Mouse (Mus musculus) MEL (cell line): ENCODE data around the gene Tubd1. TPM values are rescaled to one million over a fixed set of nuclear protein-coding genes. Genes with fewer than 3 reads are reported as not detected.

Experiments used
- DNase-seq: peaks from one replicate; pipeline ENCODE4 v3.0.0; 2011; ENCODE audit warnings: low read depth, low spot score
- H3K27ac ChIP-seq: 2 replicates; pipeline ENCODE4 v1.5.1; 2012; ENCODE audit warnings: low read depth, mild to moderate bottlenecking, control low read depth, low read length, moderate library complexity; ENCODE audit not compliant: control insufficient read depth
- H3K27me3 ChIP-seq, 2 experiments: fragments of 150-350 bp in 1 of 2; sonication (generic) in 1 of 2; 2 replicates each; pipeline ENCODE4 v1.6.1; 2012; ENCODE audit warnings: low read length in 2 of 2, mild to moderate bottlenecking in 2 of 2, improper control_type of control experiment in 1 of 2, moderate library complexity in 1 of 2; ENCODE audit not compliant: insufficient read depth in 2 of 2, control insufficient read depth in 1 of 2
- H3K36me3 ChIP-seq, 2 experiments: 2 replicates each; pipeline ENCODE4 v1.6.1; 2012 to 2014; ENCODE audit warnings: low read length in 2 of 2, improper control_type of control experiment in 1 of 2, inconsistent platforms in 1 of 2, mild to moderate bottlenecking in 1 of 2; ENCODE audit not compliant: insufficient read depth in 2 of 2, control insufficient read depth in 1 of 2
- H3K4me1 ChIP-seq, 2 experiments: fragments of 150-350 bp in 1 of 2; sonication (generic) in 1 of 2; 2 replicates each; pipeline ENCODE4 v1.6.1; 2012; ENCODE audit warnings: low read length in 2 of 2, improper control_type of control experiment in 1 of 2, mild to moderate bottlenecking in 1 of 2; ENCODE audit not compliant: insufficient read depth in 2 of 2, control insufficient read depth in 1 of 2
- H3K4me3 ChIP-seq, 2 experiments: fragments of 150-350 bp in 1 of 2; sonication (generic) in 1 of 2; 2 replicates each; pipeline ENCODE4 v1.5.1; 2012; ENCODE audit warnings: low read depth in 2 of 2, low read length in 2 of 2, mild to moderate bottlenecking in 2 of 2, moderate library complexity in 2 of 2, control low read depth in 1 of 2, improper control_type of control experiment in 1 of 2; ENCODE audit not compliant: control insufficient read depth in 1 of 2, insufficient read depth in 1 of 2
- H3K79me2 ChIP-seq: 2 replicates; pipeline ENCODE4 v1.6.1; 2012; ENCODE audit warnings: mild to moderate bottlenecking, low read length, moderate library complexity; ENCODE audit not compliant: control insufficient read depth, poor library complexity, insufficient read depth
- H3K9ac ChIP-seq: 2 replicates; pipeline ENCODE4 v1.6.1; 2012; ENCODE audit warnings: low read depth, mild to moderate bottlenecking, control low read depth, low read length, moderate library complexity; ENCODE audit not compliant: control insufficient read depth, poor library complexity, severe bottlenecking
- H3K9me3 ChIP-seq: fragments of 150-350 bp; sonication (generic); replicated peaks from 2 replicates; pipeline ENCODE4 v1.6.1; 2012; ENCODE audit warnings: mild to moderate bottlenecking, low read length, improper control_type of control experiment, moderate library complexity; ENCODE audit not compliant: insufficient read depth
- CHD2 ChIP-seq: IDR thresholded peaks from 2 replicates; pipeline ENCODE4 v1.6.1; 2011; ENCODE audit warnings: low read length, improper control_type of control experiment
- CTCF ChIP-seq, 3 experiments: IDR thresholded peaks in 2 of 3; conservative IDR thresholded peaks in 1 of 3; 2 replicates each; pipeline ENCODE4 v1.5.1; 2011 to 2012; ENCODE audit warnings: low read length in 3 of 3, low read depth in 2 of 3, mild to moderate bottlenecking in 2 of 3, improper control_type of control experiment in 1 of 3, inconsistent platforms in 1 of 3, mixed read lengths in 1 of 3, moderate library complexity in 1 of 3; ENCODE audit not compliant: control insufficient read depth in 1 of 3, insufficient read depth in 1 of 3, poor library complexity in 1 of 3, severe bottlenecking in 1 of 3
- E2F4 ChIP-seq: IDR thresholded peaks from 2 replicates; pipeline ENCODE4 v1.6.1; 2011; ENCODE audit warnings: low read depth, low read length, improper control_type of control experiment, borderline replicate concordance
- ELF1 ChIP-seq: IDR thresholded peaks from 2 replicates; pipeline ENCODE4 v1.6.1; 2014; ENCODE audit warnings: low read depth, mild to moderate bottlenecking, inconsistent platforms, low read length, improper control_type of control experiment, moderate library complexity
- EP300 ChIP-seq, 2 experiments: IDR thresholded peaks; 2 replicates each; pipeline ENCODE4 v1.6.1; 2011; ENCODE audit warnings: improper control_type of control experiment in 2 of 2, low read length in 2 of 2, low read depth in 1 of 2, mild to moderate bottlenecking in 1 of 2
- GATA1 ChIP-seq: IDR thresholded peaks from 2 replicates; pipeline ENCODE4 v1.6.1; 2011; ENCODE audit warnings: low read depth, low read length, improper control_type of control experiment
- HCFC1 ChIP-seq: IDR thresholded peaks from 2 replicates; pipeline ENCODE4 v1.6.1; 2012; ENCODE audit warnings: low read depth, mild to moderate bottlenecking, inconsistent platforms, low read length, improper control_type of control experiment, moderate library complexity
- JUND ChIP-seq: IDR thresholded peaks from 2 replicates; pipeline ENCODE4 v1.6.1; 2011; ENCODE audit warnings: low read depth, mild to moderate bottlenecking, improper control_type of control experiment, low read length
- MXI1 ChIP-seq: IDR thresholded peaks from 2 replicates; pipeline ENCODE4 v1.6.1; 2011; ENCODE audit warnings: mild to moderate bottlenecking, low read depth, low read length, improper control_type of control experiment
- NELFE ChIP-seq: IDR thresholded peaks from 2 replicates; pipeline ENCODE4 v1.6.1; 2011; ENCODE audit warnings: low read depth, low read length, improper control_type of control experiment
- NRF1 ChIP-seq: IDR thresholded peaks from 2 replicates; pipeline ENCODE4 v1.6.1; 2014; ENCODE audit warnings: low read depth, mild to moderate bottlenecking, inconsistent platforms, low read length, improper control_type of control experiment, moderate library complexity; ENCODE audit not compliant: poor library complexity, insufficient read depth, severe bottlenecking
- POLR2AphosphoS5 ChIP-seq: IDR thresholded peaks from 2 replicates; pipeline ENCODE4 v1.6.1; 2012; ENCODE audit warnings: low read depth, borderline replicate concordance, mild to moderate bottlenecking, inconsistent platforms, low read length, moderate library complexity, mixed read lengths
- RAD21 ChIP-seq: IDR thresholded peaks from 2 replicates; pipeline ENCODE4 v1.6.1; 2011; ENCODE audit warnings: mild to moderate bottlenecking, low read depth, low read length, improper control_type of control experiment
- RCOR1 ChIP-seq: IDR thresholded peaks from 2 replicates; pipeline ENCODE4 v1.6.1; 2012; ENCODE audit warnings: low read depth, mild to moderate bottlenecking, inconsistent platforms, low read length, improper control_type of control experiment
- SIN3A ChIP-seq: IDR thresholded peaks from 2 replicates; pipeline ENCODE4 v1.6.1; 2012; ENCODE audit warnings: low read length, improper control_type of control experiment, inconsistent platforms
- SMC3 ChIP-seq: IDR thresholded peaks from 2 replicates; pipeline ENCODE4 v1.6.1; 2011; ENCODE audit warnings: low read depth, low read length, improper control_type of control experiment
- TBP ChIP-seq: IDR thresholded peaks from 2 replicates; pipeline ENCODE4 v1.8.0; 2011; ENCODE audit warnings: low read depth, low read length, improper control_type of control experiment
- TCF12 ChIP-seq: IDR thresholded peaks from 2 replicates; pipeline ENCODE4 v1.6.1; 2014; ENCODE audit warnings: low read depth, mild to moderate bottlenecking, inconsistent platforms, low read length, improper control_type of control experiment, moderate library complexity
- USF1 ChIP-seq: IDR thresholded peaks from 2 replicates; pipeline ENCODE4 v1.6.1; 2014; ENCODE audit warnings: low read depth, mild to moderate bottlenecking, inconsistent platforms, low read length, improper control_type of control experiment, moderate library complexity
- ZC3H11A ChIP-seq: IDR thresholded peaks from 2 replicates; pipeline ENCODE4 v1.6.1; 2012; ENCODE audit warnings: low read depth, mild to moderate bottlenecking, inconsistent platforms, low read length, improper control_type of control experiment
- ZKSCAN1 ChIP-seq: IDR thresholded peaks from 2 replicates; pipeline ENCODE4 v1.6.1; 2012; ENCODE audit warnings: low read depth, mild to moderate bottlenecking, inconsistent platforms, low read length, improper control_type of control experiment, moderate library complexity
- polyA plus RNA-seq, 2 experiments: library from polyadenylated mRNA; stranded (reverse) in 1 of 2; unstranded in 1 of 2; fragments of >175 nt in 1 of 2; fragments of >200 nt in 1 of 2; gene quantifications; 2 replicates each; pipeline versions ENCODE4 v1.2.1 to v1.2.4; 2012; ENCODE audit warnings: low replicate concordance in 2 of 2, low read depth in 1 of 2; ENCODE audit not compliant: insufficient read length in 2 of 2, insufficient read depth in 1 of 2, missing spikeins in 1 of 2
- total RNA-seq: library from RNA; depleted of rRNA; stranded (reverse); fragments of 300-350 nt; gene quantifications from 2 replicates; pipeline ENCODE4 v1.2.3, GENCODE M21; 2012

The Tubd1 gene
- total and polyA plus RNA-seq, 3 experiments = 14.4 to 23.4 TPM; not detected in 1

DNA sequence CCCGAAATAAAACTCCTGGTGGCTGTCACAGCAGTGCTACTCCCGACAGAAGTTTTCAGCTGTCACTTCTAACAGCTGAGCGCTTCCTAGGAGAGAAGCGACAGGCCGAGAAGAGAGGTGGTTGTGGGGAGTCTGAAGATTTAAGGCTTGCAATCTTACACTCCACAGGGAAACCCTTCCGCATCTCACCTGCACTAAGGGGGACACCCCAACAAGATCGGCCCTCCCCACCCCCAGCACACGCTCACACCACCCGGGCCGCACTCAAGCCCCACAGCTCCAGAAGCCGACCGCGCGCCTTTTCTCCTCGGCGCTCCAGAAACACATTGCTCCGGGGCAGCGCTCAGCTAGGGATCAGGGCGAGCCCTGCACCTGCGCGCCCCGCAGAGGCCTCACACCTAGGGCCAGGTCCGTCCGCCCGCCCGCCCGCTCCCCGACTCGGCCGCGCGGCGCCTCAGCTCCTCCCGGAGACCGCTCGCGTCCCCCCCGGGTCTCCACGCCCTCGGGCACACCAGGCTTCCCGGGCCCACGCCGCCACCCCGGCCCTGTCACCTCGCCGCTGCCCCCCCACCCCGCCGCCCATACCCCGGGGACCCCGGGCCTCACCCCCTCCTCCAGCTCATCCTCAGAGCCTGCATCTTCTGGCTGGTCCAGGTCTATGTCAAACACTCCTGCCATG, 692 bp upstream of the Tubd1 start (continued):
- TF ChIP-seq NELFE (no peak), RAD21 (no peak), SIN3A (peak; percentile 95)

DNA sequence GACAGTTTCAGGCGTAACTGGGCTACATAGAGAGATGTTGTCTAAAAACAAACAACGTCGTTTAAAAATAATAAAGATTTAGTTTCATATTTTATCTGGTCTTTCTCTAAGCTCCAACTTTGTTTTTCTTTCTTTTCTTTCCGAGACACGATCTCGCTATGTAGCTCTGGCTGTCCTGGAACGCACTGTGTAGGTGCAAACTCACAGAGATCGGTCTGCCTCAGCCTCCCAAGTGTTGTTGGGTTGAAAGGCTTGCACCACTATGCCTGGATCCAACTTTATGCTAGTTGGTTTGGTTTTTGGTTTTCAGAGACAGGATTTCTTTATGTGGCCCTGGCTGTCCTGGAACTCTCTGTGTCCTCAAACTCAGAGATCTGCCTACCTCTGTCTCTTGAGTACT, 765 bp downstream of the Tubd1 start:
- no peaks in the 10 kb centered on the region for H3K27me3 ChIP-seq
- TF ChIP-seq GATA1 (no peak), ELF1 (no peak), E2F4 (0 out of 2 replicates have a peak, but pooled peaks have one; percentile 7), POLR2AphosphoS5 (no peak), EP300 (IDR thresholded peaks at IDR 0.05; ENCODE audit: low read depth in 1 of 2, low read length in 2 of 2) (no peak), USF1 (no peak), RCOR1 (peak; percentile 42; the same call in 1 of the 2 replicates), TCF12 (no peak), ZKSCAN1 (no peak), TBP (no peak), NRF1 (no peak), CHD2 (no peak), JUND (0 out of 2 replicates have a peak, but pooled peaks have one; percentile 13)
- H3K4me1 ChIP-seq = peaks cover 8 to 12% of the 10 kb centered on the region in 2 experiments
- H3K79me2 ChIP-seq = peaks cover 47% of the 10 kb centered on the region
- DNase-seq = peak; percentile 69
- peak overlapping the region; percentile 99 for H3K27ac ChIP-seq
- H3K9me3 ChIP-seq = no peaks in the 10 kb centered on the region
- H3K36me3 ChIP-seq = peaks cover 5 to 26% of the 10 kb centered on the region in 2 experiments
- peak overlapping the region; percentile 82 for H3K9ac ChIP-seq
- H3K4me3 ChIP-seq = peak overlapping the region; percentile 65 to 88

- no peaks in the 10 kb centered on the region for H3K27me3 ChIP-seq
- no peak overlapping the region for H3K4me3 ChIP-seq
- H3K4me1 ChIP-seq = peaks cover 8 to 11% of the 10 kb centered on the region in 2 experiments
- TF ChIP-seq HCFC1 (no peak), RAD21 (peak; percentile 42), ZC3H11A (0 out of 2 replicates have a peak, but pooled peaks have one; percentile 2), SMC3 (peak; percentile 56), MXI1 (0 out of 2 replicates have a peak, but pooled peaks have one; percentile 27), EP300 (IDR thresholded peaks at IDR 0.05; ENCODE audit: low read depth in 1 of 2, low read length in 2 of 2) (no peak), CTCF (IDR thresholded peaks at IDR 0.05 in 2 of 3, conservative IDR thresholded peaks at IDR 0.05 in 1 of 3; ENCODE audit: control insufficient read depth in 1 of 3, insufficient read depth in 1 of 3, low read depth in 2 of 3, low read length in 3 of 3, poor library complexity in 1 of 3, severe bottlenecking in 1 of 3) (peak; percentile 63 to 71 (median 70)), SIN3A (peak; percentile 38; the same call in 1 of the 2 replicates)
- TF ChIP-seq, all 39 proteins: peak for 6
- no peak overlapping the region for H3K9ac ChIP-seq
- H3K79me2 ChIP-seq = peaks cover 31% of the 10 kb centered on the region
- H3K27ac ChIP-seq = no peak overlapping the region
- peaks cover 5 to 16% of the 10 kb centered on the region in 2 experiments for H3K36me3 ChIP-seq
- peak; percentile 86 for DNase-seq
- no peaks in the 10 kb centered on the region for H3K9me3 ChIP-seq
Observed at GRCm38 (mm10) chr11:86547412-86547811, 2.6 kb downstream of the Tubd1 start.
